Mouse (Mus musculus) limb, embryonic 14.5 days (tissue): ENCODE measurements around the gene Adam10. TPM values are rescaled to one million over a fixed set of nuclear protein-coding genes. Genes with fewer than 3 reads are reported as not detected.

Source experiments
- ATAC-seq: fragments of 200-750 bp; cut with Nextera tagmentation; 2 replicates; pipeline ENCODE4 v1.8.0; 2017; ENCODE audit warnings: low read depth, moderate number of reproducible peaks, moderate TSS enrichment; ENCODE audit not compliant: low FRiP score
- DNase-seq: peaks from one replicate; pipeline ENCODE4 v3.0.0-alpha.2; 2015; ENCODE audit warnings: low spot score
- H3K27ac ChIP-seq: fragments of 300-500 bp; sonication (generic); replicated peaks from 2 replicates; pipeline ENCODE4 v1.5.1; 2014; ENCODE audit warnings: low read depth, mild to moderate bottlenecking, low read length, moderate library complexity, mixed read lengths
- H3K27me3 ChIP-seq: fragments of 300-500 bp; sonication (generic); 2 replicates; pipeline ENCODE4 v1.6.1; 2014; ENCODE audit warnings: low read length, mixed read lengths; ENCODE audit not compliant: control insufficient read depth, insufficient read depth
- H3K36me3 ChIP-seq: fragments of 300-500 bp; sonication (generic); 2 replicates; pipeline ENCODE4 v1.6.1; 2014; ENCODE audit warnings: mild to moderate bottlenecking, low read length, moderate library complexity, mixed read lengths; ENCODE audit not compliant: control insufficient read depth, insufficient read depth
- H3K4me1 ChIP-seq: fragments of 300-500 bp; sonication (generic); 2 replicates; pipeline ENCODE4 v1.6.1; 2014; ENCODE audit warnings: antibody characterized with exemption, low read length, mixed read lengths; ENCODE audit not compliant: control insufficient read depth, insufficient read depth
- H3K4me2 ChIP-seq: fragments of 300-500 bp; sonication (generic); replicated peaks from 2 replicates; pipeline ENCODE4 v1.6.1; 2014; ENCODE audit warnings: low read depth, mild to moderate bottlenecking, low read length, moderate library complexity; ENCODE audit not compliant: severe bottlenecking
- H3K4me3 ChIP-seq: fragments of 300-500 bp; sonication (generic); replicated peaks from 2 replicates; pipeline ENCODE4 v1.5.1; 2014; ENCODE audit warnings: low read length
- H3K9ac ChIP-seq: fragments of 300-500 bp; sonication (generic); 2 replicates; pipeline ENCODE4 v1.6.1; 2014; ENCODE audit warnings: mild to moderate bottlenecking, low read depth, low read length, moderate library complexity; ENCODE audit not compliant: severe bottlenecking
- H3K9me3 ChIP-seq: fragments of 300-500 bp; sonication (generic); 2 replicates; pipeline ENCODE4 v1.6.1; 2016; ENCODE audit warnings: low read length; ENCODE audit not compliant: control insufficient read depth
- POLR2A ChIP-seq: fragments of 200-500 bp; IDR thresholded peaks from 2 replicates; pipeline ENCODE4 v1.8.0; 2012; ENCODE audit warnings: inconsistent platforms, mild to moderate bottlenecking, moderate library complexity, borderline replicate concordance; ENCODE audit not compliant: insufficient read depth, insufficient read length; ENCODE audit errors: extremely low read depth
- WGBS: fragments of 180-500 bp; shearing (Covaris S2); extraction: QIAGEN DNeasy Blood & Tissue Kit; methylation state at CpG from one replicate; pipeline ENCODE4 v1.1.7; 2014; 5-methylcytosine and 5-hydroxymethylcytosine counted together
- polyA plus RNA-seq, 2 experiments: library from polyadenylated mRNA; depleted of rRNA in 1 of 2; stranded (reverse) in 1 of 2; unstranded in 1 of 2; fragments of >200 nt; fragmentation: Nextera tagmentation in 1 of 2; extraction: Ambion mirVana in 1 of 2; gene quantifications; 2 replicates each; pipeline versions ENCODE4 v1.2.1 to v1.2.3; 2012 to 2014

Adam10 gene
- polyA plus RNA-seq, 2 experiments, result 41.3 to 58.2 TPM

DNA sequence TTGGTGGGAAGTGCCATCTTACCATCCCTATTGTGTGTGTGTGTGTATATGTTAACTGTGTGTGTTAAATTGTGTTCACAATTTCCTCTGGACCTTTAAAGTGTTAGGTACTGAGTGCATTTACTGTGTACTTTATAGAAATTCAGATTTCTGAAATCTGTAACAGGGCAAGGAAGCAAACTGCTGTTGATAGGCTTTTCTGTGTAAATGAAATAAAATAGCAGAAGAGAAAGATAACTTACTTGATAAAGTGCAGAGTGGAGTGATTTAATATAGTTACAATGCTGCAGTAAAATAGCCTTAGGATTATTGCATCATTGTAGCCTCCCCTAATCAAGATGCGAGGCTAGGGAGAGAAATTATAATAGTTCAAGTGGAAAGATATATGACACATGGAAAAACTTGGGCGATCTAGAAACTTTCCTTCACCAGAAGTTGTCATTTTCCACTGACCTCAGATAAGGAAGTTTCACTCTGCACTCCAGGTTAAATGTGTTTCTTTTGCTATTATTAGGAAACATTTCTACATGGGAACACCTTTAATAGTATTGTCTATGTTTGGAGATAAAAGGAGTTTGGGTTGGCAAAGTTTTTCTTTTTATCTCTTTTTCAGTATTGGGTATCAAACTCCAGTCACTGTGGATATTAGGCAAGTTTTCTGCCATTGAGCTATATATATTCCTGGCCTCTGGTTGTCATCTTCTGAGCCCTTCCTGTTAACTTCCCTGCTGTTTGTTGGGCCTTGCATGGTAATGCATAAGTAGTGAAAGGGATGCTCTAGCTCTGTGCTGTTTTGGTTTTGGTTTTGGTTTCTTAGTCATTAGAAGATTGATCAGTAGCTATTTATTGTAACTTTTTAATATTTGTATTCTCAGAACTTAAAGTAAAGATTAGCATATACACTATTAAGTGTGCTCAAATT lies 13.2 kb downstream of the Adam10 start:
- H3K4me1 ChIP-seq, result no peaks in the 10 kb centered on the region
- WGBS, result 65% methylated on average over 2 of the region's 2 CpGs
- H3K27me3 ChIP-seq, result no peaks in the 10 kb centered on the region
- H3K9ac ChIP-seq, result no peak overlapping the region
- no peaks in the 10 kb centered on the region for H3K9me3 ChIP-seq
- ATAC-seq (no peak), DNase-seq (no peak)
- H3K4me3 ChIP-seq, result no peak overlapping the region
- H3K27ac ChIP-seq, result no peak overlapping the region
- H3K4me2 ChIP-seq, result no peak overlapping the region
- no peaks in the 10 kb centered on the region for H3K36me3 ChIP-seq
- TF ChIP-seq POLR2A, result no peak

DNA sequence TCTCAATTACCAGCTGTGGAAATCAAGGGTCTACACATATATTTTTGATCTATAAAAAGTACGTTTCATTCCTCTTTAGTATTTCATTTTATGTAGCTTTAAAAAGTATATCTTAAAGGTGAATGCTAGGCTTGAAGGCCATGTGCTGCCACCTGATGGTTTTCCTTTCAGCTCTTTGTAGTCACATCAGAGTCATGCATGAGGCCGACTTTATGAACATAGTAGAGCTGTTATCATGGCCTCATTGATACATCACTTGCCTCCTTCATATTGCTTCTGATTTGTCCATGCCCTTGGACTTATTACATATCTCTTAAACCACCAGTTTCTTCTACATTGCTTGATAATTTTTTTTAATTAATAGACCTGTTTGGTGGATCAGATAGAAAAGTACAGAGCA lies 16.9 kb downstream of the Adam10 start:
- H3K36me3 ChIP-seq, result no peaks in the 10 kb centered on the region
- H3K4me2 ChIP-seq, result no peak overlapping the region
- no peak for TF ChIP-seq POLR2A
- H3K4me1 ChIP-seq, result no peaks in the 10 kb centered on the region
- H3K27me3 ChIP-seq, result no peaks in the 10 kb centered on the region
- H3K4me3 ChIP-seq, result no peak overlapping the region
- ATAC-seq (no peak), DNase-seq (no peak)
- WGBS, result 79% methylated on average over 2 of the region's 2 CpGs
- H3K9me3 ChIP-seq, result no peaks in the 10 kb centered on the region
- H3K27ac ChIP-seq, result no peak overlapping the region
- H3K9ac ChIP-seq, result no peak overlapping the region

DNA sequence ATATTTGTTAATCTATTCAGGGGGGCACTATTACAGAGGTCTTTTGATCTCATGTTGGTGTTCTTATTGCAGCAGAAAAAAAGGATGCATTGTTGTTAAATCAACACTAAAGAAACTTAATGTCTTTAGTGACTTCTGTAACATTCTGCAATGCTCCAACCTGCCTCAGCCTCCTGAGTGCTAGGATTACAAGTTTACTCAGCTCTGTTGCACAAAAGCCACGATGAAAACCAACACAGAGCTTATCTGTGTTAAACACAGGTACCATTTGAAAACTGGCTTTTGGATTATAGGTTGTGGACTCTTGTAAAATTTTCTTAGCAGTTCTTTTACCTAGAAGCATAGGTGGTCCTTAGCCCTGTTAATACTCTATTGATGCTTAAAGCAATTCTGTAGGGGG lies 19.3 kb downstream of the Adam10 start:
- no peak for TF ChIP-seq POLR2A
- WGBS, result 83% methylated on average over 1 of the region's 1 CpGs

DNA sequence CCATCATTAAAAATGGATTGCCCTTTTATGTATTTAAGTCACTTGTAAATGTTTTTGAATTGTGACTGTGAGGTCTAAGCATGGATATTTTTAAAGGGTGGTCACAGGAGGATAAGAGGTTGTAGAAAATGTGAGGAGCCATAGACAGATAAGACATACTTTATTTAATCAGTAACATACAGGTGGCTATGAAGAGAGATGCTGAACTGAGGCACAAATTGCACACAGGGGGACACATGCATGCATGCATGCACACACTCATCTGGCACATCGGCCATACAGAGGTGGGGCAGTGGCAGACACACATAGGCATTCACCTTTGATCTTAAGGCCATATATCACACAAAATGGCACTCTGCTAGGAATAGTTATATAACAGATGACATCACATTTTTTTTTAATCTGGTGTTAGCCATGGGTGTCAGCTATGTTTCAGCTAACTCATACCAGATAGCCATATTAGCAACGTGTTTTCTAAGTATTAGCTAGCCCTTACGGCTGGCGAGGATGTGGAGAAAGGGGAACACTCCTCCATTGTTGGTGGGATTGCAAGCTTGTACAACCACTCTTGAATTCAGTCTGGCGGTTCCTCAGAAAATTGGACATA lies 24.9 kb downstream of the Adam10 start:
- Histone ChIP-seq H3K4me1 (no peaks in the 10 kb centered on the region), H3K4me3 (no peak overlapping the region), H3K9me3 (no peaks in the 10 kb centered on the region), H3K27ac (no peak overlapping the region), H3K27me3 (no peaks in the 10 kb centered on the region), H3K9ac (no peak overlapping the region), H3K36me3 (peaks cover 8% of the 10 kb centered on the region; the same call in 1 of the 2 replicates), H3K4me2 (no peak overlapping the region)
- WGBS, result 91% methylated on average over 5 of the region's 5 CpGs
- no peak for ATAC-seq
- no peak for DNase-seq
- no peak for TF ChIP-seq POLR2A

More for the DNA sequence above, 19.3 kb downstream of the Adam10 start:
- no peaks in the 10 kb centered on the region for H3K36me3 ChIP-seq
- no peak overlapping the region for H3K4me3 ChIP-seq
- H3K4me1 ChIP-seq, result no peaks in the 10 kb centered on the region
- no peaks in the 10 kb centered on the region for H3K9me3 ChIP-seq
- DNase-seq (no peak), ATAC-seq (no peak)
- no peak overlapping the region for H3K4me2 ChIP-seq
- no peak overlapping the region for H3K27ac ChIP-seq
- no peaks in the 10 kb centered on the region for H3K27me3 ChIP-seq
- H3K9ac ChIP-seq, result no peak overlapping the region

DNA sequence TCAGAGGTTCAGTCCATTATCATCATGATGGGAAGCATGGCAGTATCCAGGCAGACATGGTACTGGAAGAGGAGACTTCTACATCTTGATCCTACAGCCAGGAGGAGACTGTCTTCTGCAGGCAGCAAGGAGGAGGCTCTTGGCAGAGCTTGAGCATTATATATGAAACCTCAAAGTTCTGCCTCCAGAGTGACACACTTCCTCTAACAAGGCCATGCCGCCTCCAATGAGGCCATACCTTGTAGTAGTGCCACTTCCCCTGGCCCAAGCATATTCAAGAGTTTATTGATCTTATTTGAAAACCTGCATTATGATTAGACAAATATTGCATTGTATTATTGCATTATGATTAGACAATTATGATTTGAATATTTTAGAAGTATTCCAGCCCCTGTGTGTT lies 27.6 kb downstream of the Adam10 start:
- ATAC-seq (no peak), DNase-seq (no peak)
- Histone ChIP-seq H3K4me2 (no peak overlapping the region), H3K27ac (no peak overlapping the region), H3K4me1 (no peaks in the 10 kb centered on the region), H3K9ac (no peak overlapping the region), H3K9me3 (no peaks in the 10 kb centered on the region), H3K36me3 (peaks cover 8% of the 10 kb centered on the region; the same call in 1 of the 2 replicates), H3K4me3 (no peak overlapping the region), H3K27me3 (no peaks in the 10 kb centered on the region)
- 100% methylated on average over 1 of the region's 1 CpGs for WGBS
- no peak for TF ChIP-seq POLR2A
